Mouse (Mus musculus) CD4-positive, CD25-positive, alpha-beta regulatory T cell, adult 4 months (primary cell): ENCODE data around the gene Iglon5. TPM values are rescaled to one million over a fixed set of nuclear protein-coding genes. Genes with fewer than 3 reads are reported as not detected.

Source experiments
- ATAC-seq: one replicate; pipeline ENCODE4 v1.8.0; 2017
- polyA plus RNA-seq, 2 experiments: library from polyadenylated mRNA; unstranded; fragments of 100-300 nt; shearing (Covaris generic); gene quantifications; one replicate each; pipeline ENCODE4 v1.2.1; 2017

Iglon5 gene
- polyA plus RNA-seq: under 1 TPM in 1 of 2 experiments, not detected in 1; 0.15 TPM

GRCm38 (mm10) chr7:43489631-43490125 is at the start of gene Iglon5:
TSS of gene Iglon5 (minus strand) at chr7:43490075.
- no peak for ATAC-seq

GRCm38 (mm10) chr7:43538524-43538923 is 48.6 kb upstream of the Iglon5 start:
- ATAC-seq: no peak

- ATAC-seq: no peak
Measured at GRCm38 (mm10) chr7:43532936-43533505, 43.1 kb upstream of the Iglon5 start.

GRCm38 (mm10) chr7:43530216-43530785 is 40.4 kb upstream of the Iglon5 start:
- no peak for ATAC-seq

- ATAC-seq: no peak
Measured at GRCm38 (mm10) chr7:43525313-43525712, 35.4 kb upstream of the Iglon5 start.

- ATAC-seq: no peak
Measured at GRCm38 (mm10) chr7:43522776-43523175, 32.9 kb upstream of the Iglon5 start.

GRCm38 (mm10) chr7:43518341-43518740 is 28.5 kb upstream of the Iglon5 start:
- no peak for ATAC-seq

GRCm38 (mm10) chr7:43515076-43515475 is 25.2 kb upstream of the Iglon5 start:
- no peak for ATAC-seq

- no peak for ATAC-seq
Measured at GRCm38 (mm10) chr7:43512519-43512918, 22.6 kb upstream of the Iglon5 start.

GRCm38 (mm10) chr7:43511707-43512478 is 22.0 kb upstream of the Iglon5 start:
- no peak for ATAC-seq

- peak; percentile 65 for ATAC-seq
Measured at GRCm38 (mm10) chr7:43495343-43496021, 5.6 kb upstream of the Iglon5 start.

- no peak for ATAC-seq
Measured at GRCm38 (mm10) chr7:43490861-43491260, 986 bp upstream of the Iglon5 start.

GRCm38 (mm10) chr7:43490182-43490584 is 308 bp upstream of the Iglon5 start:
- ATAC-seq: no peak

GRCm38 (mm10) chr7:43488646-43489045 is 1.2 kb downstream of the Iglon5 start:
- no peak for ATAC-seq

GRCm38 (mm10) chr7:43483236-43483635 is 6.6 kb downstream of the Iglon5 start:
- ATAC-seq: no peak

GRCm38 (mm10) chr7:43482090-43482716 is 7.7 kb downstream of the Iglon5 start:
- ATAC-seq: no peak

- peak; percentile 89 for ATAC-seq
Measured at GRCm38 (mm10) chr7:43481191-43481590, 8.7 kb downstream of the Iglon5 start.

GRCm38 (mm10) chr7:43476376-43476775 is 13.5 kb downstream of the Iglon5 start:
- no peak for ATAC-seq

- peak; percentile 92 for ATAC-seq
Measured at GRCm38 (mm10) chr7:43475706-43476105, 14.2 kb downstream of the Iglon5 start.

GRCm38 (mm10) chr7:43470373-43470772 is 19.5 kb downstream of the Iglon5 start:
- ATAC-seq: no peak

- peak; percentile 69 for ATAC-seq
Measured at GRCm38 (mm10) chr7:43466099-43466694, 23.7 kb downstream of the Iglon5 start.
